Mouse (Mus musculus): ENCODE data around the gene Nfx1. TPM values are rescaled to one million over a fixed set of nuclear protein-coding genes. Genes with fewer than 3 reads are reported as not detected.

Gene Nfx1
- polyA plus RNA-seq, 1 experiment from 2014 or later: 45.2 TPM

- no peak overlapping the region for H3K4me2 ChIP-seq
- no peak overlapping the region for H3K9ac ChIP-seq
- H3K36me3 ChIP-seq: peaks cover 42% of the 10 kb centered on the region
- H3K27me3 ChIP-seq: no peaks in the 10 kb centered on the region
- H3K9me3 ChIP-seq (replicated peaks): no peaks in the 10 kb centered on the region
- 92% methylated on average over 10 of the region's 10 CpGs for WGBS
- H3K27ac ChIP-seq: no peak overlapping the region
- H3K4me1 ChIP-seq (replicated peaks): peaks cover 18% of the 10 kb centered on the region; the same call in 1 of the 2 replicates
- ATAC-seq (replicated peaks; ENCODE audit: insufficient number of reproducible peaks, insufficient read depth, low FRiP score, low read depth): no peak
- no peak overlapping the region for H3K4me3 ChIP-seq
Observed at GRCm38 (mm10) chr4:40976651-40977050, 5.9 kb downstream of the Nfx1 start.

GRCm38 (mm10) chr4:40979430-40979829 lies 8.7 kb downstream of the Nfx1 start:
- Histone ChIP-seq H3K4me1 (replicated peaks) (peaks cover 9% of the 10 kb centered on the region), H3K9me3 (replicated peaks) (no peaks in the 10 kb centered on the region), H3K27me3 (no peaks in the 10 kb centered on the region), H3K4me2 (no peak overlapping the region), H3K27ac (no peak overlapping the region), H3K36me3 (peaks cover 47% of the 10 kb centered on the region), H3K9ac (no peak overlapping the region), H3K4me3 (no peak overlapping the region)
- 89% methylated on average over 1 of the region's 1 CpGs for WGBS
- ATAC-seq (replicated peaks; ENCODE audit: insufficient number of reproducible peaks, insufficient read depth, low FRiP score, low read depth): no peak

- Histone ChIP-seq H3K4me1 (replicated peaks) (peaks cover 9% of the 10 kb centered on the region), H3K27me3 (no peaks in the 10 kb centered on the region), H3K4me3 (no peak overlapping the region), H3K9me3 (replicated peaks) (no peaks in the 10 kb centered on the region), H3K9ac (no peak overlapping the region), H3K36me3 (peaks cover 60% of the 10 kb centered on the region), H3K27ac (no peak overlapping the region), H3K4me2 (no peak overlapping the region)
- 65% methylated on average over 3 of the region's 3 CpGs for WGBS
- no peak for ATAC-seq (replicated peaks; ENCODE audit: insufficient number of reproducible peaks, insufficient read depth, low FRiP score, low read depth)
Observed at GRCm38 (mm10) chr4:40982486-40982885, 11.8 kb downstream of the Nfx1 start.

- Histone ChIP-seq H3K4me1 (replicated peaks) (peaks cover 9% of the 10 kb centered on the region), H3K27me3 (no peaks in the 10 kb centered on the region), H3K9ac (no peak overlapping the region), H3K9me3 (replicated peaks) (no peaks in the 10 kb centered on the region), H3K4me2 (no peak overlapping the region), H3K36me3 (peaks cover 58% of the 10 kb centered on the region), H3K27ac (peak overlapping the region; percentile 46; the same call in 1 of the 2 replicates), H3K4me3 (no peak overlapping the region)
- WGBS: 55% methylated on average over 1 of the region's 1 CpGs
- ATAC-seq (replicated peaks; ENCODE audit: insufficient number of reproducible peaks, insufficient read depth, low FRiP score, low read depth): no peak
Observed at GRCm38 (mm10) chr4:40983686-40984085, 13.0 kb downstream of the Nfx1 start.

- H3K9me3 ChIP-seq (replicated peaks): no peaks in the 10 kb centered on the region
- ATAC-seq (replicated peaks; ENCODE audit: insufficient number of reproducible peaks, insufficient read depth, low FRiP score, low read depth): no peak
- WGBS: 85% methylated on average over 6 of the region's 6 CpGs
- no peak overlapping the region for H3K9ac ChIP-seq
- H3K27ac ChIP-seq: no peak overlapping the region
- H3K4me1 ChIP-seq (replicated peaks): no peaks in the 10 kb centered on the region
- peaks cover 89% of the 10 kb centered on the region for H3K36me3 ChIP-seq
- H3K27me3 ChIP-seq: no peaks in the 10 kb centered on the region
- no peak overlapping the region for H3K4me3 ChIP-seq
- no peak overlapping the region for H3K4me2 ChIP-seq
Observed at GRCm38 (mm10) chr4:40989633-40990032, 18.9 kb downstream of the Nfx1 start.

- Histone ChIP-seq H3K36me3 (peaks cover 95% of the 10 kb centered on the region), H3K4me3 (no peak overlapping the region), H3K4me1 (replicated peaks) (no peaks in the 10 kb centered on the region), H3K27me3 (no peaks in the 10 kb centered on the region), H3K9me3 (replicated peaks) (no peaks in the 10 kb centered on the region), H3K9ac (no peak overlapping the region), H3K27ac (no peak overlapping the region), H3K4me2 (no peak overlapping the region)
- WGBS: 94% methylated on average over 6 of the region's 6 CpGs
- ATAC-seq (replicated peaks; ENCODE audit: insufficient number of reproducible peaks, insufficient read depth, low FRiP score, low read depth): no peak
Observed at GRCm38 (mm10) chr4:40996302-40996701, 25.6 kb downstream of the Nfx1 start.

- Histone ChIP-seq H3K9ac (no peak overlapping the region), H3K4me3 (no peak overlapping the region), H3K27ac (no peak overlapping the region), H3K4me1 (replicated peaks) (no peaks in the 10 kb centered on the region), H3K9me3 (replicated peaks) (no peaks in the 10 kb centered on the region), H3K36me3 (peaks cover 94% of the 10 kb centered on the region), H3K4me2 (no peak overlapping the region), H3K27me3 (no peaks in the 10 kb centered on the region)
- WGBS: 94% methylated on average over 4 of the region's 4 CpGs
- ATAC-seq (replicated peaks; ENCODE audit: insufficient number of reproducible peaks, insufficient read depth, low FRiP score, low read depth): no peak
Observed at GRCm38 (mm10) chr4:40997916-40998315, 27.2 kb downstream of the Nfx1 start.

GRCm38 (mm10) chr4:41000271-41000670 lies 29.6 kb downstream of the Nfx1 start:
- Histone ChIP-seq H3K9ac (no peak overlapping the region), H3K4me1 (replicated peaks) (no peaks in the 10 kb centered on the region), H3K27ac (no peak overlapping the region), H3K4me2 (no peak overlapping the region), H3K27me3 (no peaks in the 10 kb centered on the region), H3K9me3 (replicated peaks) (no peaks in the 10 kb centered on the region), H3K4me3 (no peak overlapping the region), H3K36me3 (peaks cover 96% of the 10 kb centered on the region)
- 71% methylated on average over 1 of the region's 1 CpGs for WGBS
- ATAC-seq (replicated peaks; ENCODE audit: insufficient number of reproducible peaks, insufficient read depth, low FRiP score, low read depth): no peak

- Histone ChIP-seq H3K27me3 (no peaks in the 10 kb centered on the region), H3K4me3 (no peak overlapping the region), H3K4me1 (replicated peaks) (no peaks in the 10 kb centered on the region), H3K27ac (no peak overlapping the region), H3K36me3 (peaks cover 92% of the 10 kb centered on the region), H3K4me2 (no peak overlapping the region), H3K9me3 (replicated peaks) (no peaks in the 10 kb centered on the region), H3K9ac (no peak overlapping the region)
- no peak for ATAC-seq (replicated peaks; ENCODE audit: insufficient number of reproducible peaks, insufficient read depth, low FRiP score, low read depth)
- WGBS: 86% methylated on average over 9 of the region's 9 CpGs
Observed at GRCm38 (mm10) chr4:41000842-41001639, 30.3 kb downstream of the Nfx1 start.

GRCm38 (mm10) chr4:41013351-41013750 lies 42.6 kb downstream of the Nfx1 start:
- Histone ChIP-seq H3K9ac (no peak overlapping the region), H3K4me2 (no peak overlapping the region), H3K27ac (no peak overlapping the region), H3K4me3 (no peak overlapping the region), H3K36me3 (peaks cover 76% of the 10 kb centered on the region), H3K9me3 (replicated peaks) (no peaks in the 10 kb centered on the region), H3K27me3 (no peaks in the 10 kb centered on the region), H3K4me1 (replicated peaks) (no peaks in the 10 kb centered on the region)
- WGBS: 86% methylated on average over 3 of the region's 3 CpGs
- ATAC-seq (replicated peaks; ENCODE audit: insufficient number of reproducible peaks, insufficient read depth, low FRiP score, low read depth): no peak

- Histone ChIP-seq H3K36me3 (peaks cover 56% of the 10 kb centered on the region), H3K9ac (no peak overlapping the region), H3K4me3 (no peak overlapping the region), H3K4me2 (no peak overlapping the region), H3K27me3 (no peaks in the 10 kb centered on the region), H3K4me1 (replicated peaks) (no peaks in the 10 kb centered on the region), H3K27ac (no peak overlapping the region), H3K9me3 (replicated peaks) (no peaks in the 10 kb centered on the region)
- 88% methylated on average over 5 of the region's 5 CpGs for WGBS
- no peak for ATAC-seq (replicated peaks; ENCODE audit: insufficient number of reproducible peaks, insufficient read depth, low FRiP score, low read depth)
Observed at GRCm38 (mm10) chr4:41015798-41016197, 45.1 kb downstream of the Nfx1 start.

- H3K36me3 ChIP-seq: peaks cover 50% of the 10 kb centered on the region
- H3K9me3 ChIP-seq (replicated peaks): no peaks in the 10 kb centered on the region
- H3K4me2 ChIP-seq: no peak overlapping the region
- no peak overlapping the region for H3K27ac ChIP-seq
- ATAC-seq (replicated peaks; ENCODE audit: insufficient number of reproducible peaks, insufficient read depth, low FRiP score, low read depth): no peak
- no peaks in the 10 kb centered on the region for H3K4me1 ChIP-seq (replicated peaks)
- H3K27me3 ChIP-seq: no peaks in the 10 kb centered on the region
- no peak overlapping the region for H3K4me3 ChIP-seq
- no peak overlapping the region for H3K9ac ChIP-seq
- WGBS: 86% methylated on average over 5 of the region's 5 CpGs
Observed at GRCm38 (mm10) chr4:41021094-41021493, 50.4 kb downstream of the Nfx1 start.
